Mouse (Mus musculus) bone marrow, adult 2 months (tissue): ENCODE measurements around the gene Fkbp15.

Experiments used
- CTCF ChIP-seq: fragments of 200-500 bp; IDR thresholded peaks from 2 replicates; pipeline ENCODE4 v1.5.1; 2011; ENCODE audit warnings: low read length, control low read depth; ENCODE audit not compliant: control insufficient read depth, insufficient read depth
- POLR2A ChIP-seq: fragments of 200-500 bp; IDR thresholded peaks from 2 replicates; pipeline ENCODE4 v1.6.1; 2011; ENCODE audit warnings: low read depth, mild to moderate bottlenecking, control low read depth, low read length, borderline replicate concordance; ENCODE audit not compliant: control insufficient read depth

DNA sequence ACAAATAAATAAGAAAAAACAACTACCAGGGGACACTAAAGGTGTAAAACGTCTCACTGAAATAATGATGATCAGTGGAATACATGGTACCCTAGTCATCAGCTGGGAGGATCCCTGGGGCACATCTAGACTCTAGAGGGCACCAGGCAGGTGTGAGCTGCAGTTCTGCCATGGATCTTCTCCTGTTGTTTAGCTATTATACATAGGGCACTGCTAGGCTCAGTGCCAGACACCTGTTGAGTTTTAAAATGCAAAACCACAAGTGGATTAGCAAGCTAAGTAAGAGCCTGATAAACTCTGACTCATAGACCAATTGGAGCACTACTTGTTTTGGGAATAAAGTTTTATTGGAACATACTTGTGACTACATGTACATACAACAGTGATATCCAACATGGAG is 42.1 kb downstream of the Fkbp15 start:
- TF ChIP-seq POLR2A (no peak), CTCF (no peak)
